Mouse (Mus musculus) gastrocnemius, adult 18-20 months (tissue): ENCODE results near the gene Tmem104. TPM values are rescaled to one million over a fixed set of nuclear protein-coding genes. Genes with fewer than 3 reads are reported as not detected.

Experiments used
- DNase-seq: peaks from one replicate; pipeline ENCODE4 v3.0.0; 2021; ENCODE audit warnings: low spot score
- total RNA-seq, 2 experiments: library from RNA; stranded (reverse); gene quantifications; 2 replicates each; pipeline ENCODE4 v1.2.3; 2021

The Tmem104 gene
- total RNA-seq, 2 experiments from 2014 or later: 7.5 to 7.9 TPM

DNA sequence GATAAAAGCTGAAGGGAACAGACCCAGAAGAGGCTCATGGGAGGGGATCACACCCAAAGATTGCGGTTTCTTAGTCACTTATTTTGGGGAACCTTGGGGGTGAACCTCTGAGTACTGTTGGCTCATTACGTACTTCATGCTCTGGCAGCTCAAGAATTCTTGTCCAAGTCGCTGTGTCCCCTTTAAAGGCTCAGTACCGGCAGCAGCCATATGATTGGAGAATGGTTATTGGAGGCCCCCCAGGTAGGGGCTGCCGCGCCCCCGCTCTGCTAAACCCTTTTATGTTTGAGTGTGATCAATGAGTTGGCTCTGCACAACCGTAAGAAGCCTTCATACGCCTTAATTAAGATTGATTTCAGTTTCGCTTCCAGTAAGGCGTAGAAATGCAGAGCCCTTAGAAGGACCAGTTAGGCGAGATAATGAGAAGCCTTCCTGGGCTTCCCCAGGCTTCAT lies 11.7 kb downstream of the Tmem104 start:
- no peak for DNase-seq

DNA sequence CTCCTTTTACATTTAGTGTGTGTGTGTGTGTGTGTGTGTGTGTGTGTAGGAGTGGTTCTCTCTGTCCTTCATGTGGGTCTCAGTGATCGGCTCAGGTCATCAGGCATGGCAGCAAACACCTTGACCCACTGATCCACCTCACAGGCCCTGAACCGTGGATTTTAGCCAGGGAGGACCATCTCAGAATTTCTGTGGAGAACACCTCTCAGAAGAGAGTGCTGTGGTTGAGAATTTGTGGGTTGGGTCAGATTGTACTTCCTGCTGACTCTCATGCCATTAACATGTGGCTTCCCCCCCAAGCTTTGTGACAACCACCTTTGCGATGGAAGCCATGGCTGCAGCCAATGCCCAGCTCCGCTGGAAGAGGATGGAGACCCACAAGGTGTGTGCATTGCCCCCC lies 13.2 kb downstream of the Tmem104 start:
- no peak for DNase-seq

GRCm38 (mm10) chr11:115202316-115202715 lies 15.0 kb downstream of the Tmem104 start:
- DNase-seq: peak; percentile 83

DNA sequence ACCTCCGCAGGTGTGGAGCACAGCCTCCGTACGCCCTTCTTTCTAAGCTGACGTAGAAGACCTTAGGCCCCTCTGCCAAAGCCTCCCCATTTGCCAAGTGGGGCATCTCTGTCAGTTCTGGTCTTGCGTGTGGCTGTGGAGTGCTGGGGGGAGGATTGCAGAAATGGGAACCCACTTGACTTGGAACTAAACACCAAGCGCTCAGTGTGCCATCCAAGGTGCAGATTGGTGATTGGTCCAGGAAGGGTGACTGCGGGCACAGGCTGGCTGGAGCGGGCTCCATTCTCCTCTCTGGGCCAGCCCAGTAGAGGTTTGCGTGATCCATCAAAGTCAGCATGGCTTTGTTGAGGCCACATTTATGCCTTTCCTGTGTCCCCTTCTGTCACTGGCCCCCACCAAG lies 15.5 kb downstream of the Tmem104 start:
- DNase-seq: no peak

DNA sequence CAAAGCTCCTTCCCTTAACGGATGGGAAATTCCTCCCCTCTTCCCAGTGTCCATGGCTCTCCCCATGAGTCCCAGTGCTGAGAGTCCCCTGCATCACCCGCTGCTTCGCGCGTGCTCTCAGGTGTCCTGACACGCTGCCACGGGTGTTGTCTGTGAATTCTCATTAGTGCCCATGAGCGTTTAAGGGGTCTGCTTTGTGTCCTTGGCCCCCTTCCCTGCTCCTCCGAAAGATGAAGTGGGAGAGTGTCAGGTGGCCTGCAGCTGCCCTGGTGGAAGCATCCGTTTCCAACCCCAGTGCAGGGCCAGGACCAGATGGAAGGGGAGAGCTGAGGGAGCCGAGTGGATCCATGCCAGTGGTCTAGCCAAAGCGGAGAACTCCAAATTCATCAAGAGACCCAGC lies 20.8 kb downstream of the Tmem104 start:
- no peak for DNase-seq

GRCm38 (mm10) chr11:115208776-115209732 lies 21.8 kb downstream of the Tmem104 start:
- DNase-seq: no peak

- no peak for DNase-seq
Measured at GRCm38 (mm10) chr11:115209958-115210357, 22.7 kb downstream of the Tmem104 start.

- DNase-seq: no peak
Measured at GRCm38 (mm10) chr11:115212116-115212515, 24.8 kb downstream of the Tmem104 start.

- DNase-seq: no peak
Measured at GRCm38 (mm10) chr11:115215123-115215522, 27.8 kb downstream of the Tmem104 start.

DNA sequence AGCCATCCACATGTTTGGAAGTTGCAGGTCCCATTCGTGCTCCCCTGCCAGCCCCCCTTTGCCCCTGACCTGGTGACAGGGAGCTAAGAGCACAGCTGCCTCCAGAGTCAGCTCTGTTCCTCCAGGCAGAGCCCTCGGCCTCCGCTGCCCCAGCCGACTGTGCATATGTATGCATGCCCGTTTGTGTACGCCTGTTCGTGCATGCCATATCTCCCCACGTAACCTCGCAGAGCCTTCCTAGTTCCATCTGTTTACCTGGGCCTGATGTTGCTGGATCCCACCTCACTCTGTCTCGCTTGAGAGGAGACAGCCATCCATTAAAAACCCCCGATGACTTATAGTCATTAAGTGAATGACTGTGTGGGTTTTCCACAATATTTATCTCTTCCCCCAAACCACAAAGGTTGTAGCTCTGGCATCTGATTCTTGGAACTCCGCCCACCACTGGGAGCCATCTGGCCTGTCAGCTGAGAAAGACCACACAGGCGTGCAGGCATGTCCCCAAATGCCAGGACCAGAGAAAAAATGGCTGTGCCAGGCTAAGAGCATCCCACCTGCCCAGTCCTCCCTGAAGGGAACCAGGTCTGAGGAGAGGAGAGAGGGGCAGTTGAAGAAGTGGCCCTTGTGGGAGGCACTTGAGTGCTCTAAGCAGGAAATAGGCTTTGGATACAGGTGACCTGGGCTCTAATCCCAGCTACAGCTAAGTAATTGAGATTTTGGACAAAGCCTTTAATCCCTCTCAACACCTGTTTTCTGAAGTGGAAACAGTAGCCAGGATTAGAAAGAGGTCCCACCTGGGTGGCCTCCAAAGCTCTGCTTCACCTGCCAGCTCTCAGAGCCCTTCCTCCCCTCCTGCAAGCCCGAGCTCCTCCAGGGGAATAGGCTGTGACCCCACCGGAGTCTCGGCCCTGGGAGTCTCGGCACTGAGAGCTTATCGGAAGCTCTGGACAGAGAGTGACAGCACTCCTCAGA lies 30.4 kb downstream of the Tmem104 start:
- DNase-seq: no peak

DNA sequence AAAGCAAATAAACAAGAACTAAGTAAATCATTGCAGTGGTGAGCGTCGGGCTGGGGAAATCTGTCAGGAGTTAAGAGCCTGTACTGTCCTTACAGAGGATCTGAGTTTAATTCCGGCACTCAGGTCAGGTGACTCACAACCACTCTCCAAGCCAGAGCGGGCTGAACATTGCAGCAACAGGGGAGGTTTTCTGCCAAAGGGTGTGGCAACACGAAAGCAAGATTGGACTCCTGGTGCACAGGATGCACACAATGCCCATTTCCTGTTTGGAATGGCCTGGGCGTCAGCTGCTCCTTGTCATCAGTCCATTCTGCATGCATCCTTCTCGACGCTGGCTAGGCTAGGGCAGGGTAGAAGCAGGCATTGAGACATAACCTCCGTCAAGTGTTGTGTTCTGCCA lies 32.0 kb downstream of the Tmem104 start:
- peak; percentile 72 for DNase-seq

DNA sequence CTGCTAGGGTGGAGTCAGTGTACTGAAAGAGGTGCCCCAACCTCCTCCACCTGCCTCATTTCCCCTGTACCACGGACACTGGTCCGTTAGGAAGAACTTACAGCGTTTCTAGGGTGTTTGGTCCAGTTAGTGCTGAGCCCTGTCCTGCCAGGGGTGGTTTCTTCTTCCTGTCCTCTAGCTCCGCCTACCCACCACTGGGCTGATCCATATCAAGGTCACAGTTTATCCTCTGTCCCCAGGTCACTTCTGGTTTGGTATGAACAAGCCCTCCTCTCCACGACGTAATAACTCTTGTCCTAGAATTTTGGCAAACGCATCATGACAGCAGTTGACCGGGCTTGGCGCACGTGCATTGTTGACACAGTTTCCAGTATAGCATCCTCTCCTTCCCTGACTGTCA lies 32.4 kb downstream of the Tmem104 start:
- no peak for DNase-seq

GRCm38 (mm10) chr11:115222077-115222476 lies 34.8 kb downstream of the Tmem104 start:
- no peak for DNase-seq

GRCm38 (mm10) chr11:115222570-115222969 lies 35.3 kb downstream of the Tmem104 start:
- DNase-seq: no peak

GRCm38 (mm10) chr11:115223451-115223850 lies 36.2 kb downstream of the Tmem104 start:
- no peak for DNase-seq

- DNase-seq: no peak
Measured at GRCm38 (mm10) chr11:115223877-115224276, 36.6 kb downstream of the Tmem104 start.

DNA sequence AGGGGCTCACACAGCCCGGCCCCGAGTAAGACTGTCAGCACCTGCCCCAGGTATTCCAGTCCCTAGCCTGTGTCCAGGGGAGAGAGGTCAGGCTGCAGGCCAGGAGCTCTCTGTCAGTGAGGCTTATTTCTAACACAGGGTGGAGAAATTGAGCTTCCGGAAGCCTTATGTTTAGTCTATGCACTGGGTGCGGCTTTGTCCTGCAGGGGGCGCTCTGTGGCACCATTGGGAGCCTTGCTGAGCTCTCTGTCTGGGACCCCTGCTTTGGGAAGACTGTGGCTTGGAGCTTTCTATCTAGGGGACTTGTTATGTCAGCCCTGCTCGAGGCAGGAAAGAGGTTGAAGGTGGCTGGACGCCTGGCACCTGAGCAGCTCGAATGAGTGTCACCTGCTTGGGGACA lies 37.6 kb downstream of the Tmem104 start:
- no peak for DNase-seq

- no peak for DNase-seq
Measured at GRCm38 (mm10) chr11:115225301-115225700, 38.0 kb downstream of the Tmem104 start.

DNA sequence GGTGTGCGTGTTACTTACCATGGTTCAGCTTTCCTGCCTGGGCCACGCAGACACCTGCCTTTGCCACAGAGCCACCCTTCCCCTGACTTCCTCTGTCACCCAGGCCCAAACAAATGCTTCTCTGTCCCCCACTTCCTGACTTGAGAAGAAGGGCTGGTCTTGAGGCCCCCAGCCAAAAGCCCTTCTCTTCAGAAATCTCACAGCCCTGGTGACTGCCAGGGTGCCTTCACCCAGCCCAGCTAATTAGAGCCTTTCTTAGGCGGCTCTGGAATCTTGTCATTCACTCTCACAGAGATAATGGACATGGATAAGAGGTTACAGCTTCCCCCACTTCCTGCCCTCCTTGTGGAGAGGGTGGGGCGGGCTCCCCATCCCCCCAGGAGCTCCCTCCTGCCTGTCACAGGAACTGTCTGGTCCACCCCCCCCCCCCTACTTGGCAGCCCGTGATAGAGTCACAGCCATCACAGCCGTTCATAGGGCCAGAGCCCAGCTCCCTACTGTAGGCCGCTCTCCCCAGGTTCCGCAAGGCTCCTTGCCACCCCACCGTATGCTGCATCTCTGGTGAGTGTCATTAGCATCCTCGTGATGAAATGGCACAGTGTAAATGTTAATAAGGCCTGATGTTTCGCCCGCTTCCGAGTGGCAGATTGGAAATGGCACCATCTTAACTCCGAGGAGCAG lies 39.7 kb downstream of the Tmem104 start:
- DNase-seq: no peak

DNA sequence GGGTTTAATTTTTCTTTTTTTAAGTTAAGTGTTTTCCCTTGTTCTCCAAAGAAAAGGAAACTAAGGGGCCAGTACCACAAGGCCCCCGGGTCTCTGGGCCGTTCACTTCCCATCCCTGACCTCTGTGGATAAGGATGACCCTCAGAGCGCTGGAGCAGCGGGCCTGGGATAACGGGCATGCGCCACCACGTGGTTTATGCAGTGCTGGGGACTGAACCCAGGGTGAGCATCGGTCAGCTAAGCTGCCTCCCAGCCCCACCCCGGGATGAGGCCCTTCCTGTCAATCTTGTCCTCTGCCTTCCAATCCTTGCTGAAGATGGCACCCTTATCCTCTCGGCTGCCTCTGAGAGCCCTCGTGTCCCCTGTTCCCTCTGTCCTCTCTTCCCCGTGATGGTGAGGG lies 40.4 kb downstream of the Tmem104 start:
- DNase-seq: no peak

- DNase-seq: peak; percentile 48
Measured at GRCm38 (mm10) chr11:115228430-115228829, 41.1 kb downstream of the Tmem104 start.
